Mouse (Mus musculus) hindbrain, embryonic 15.5 days (tissue): ENCODE data around the gene Cdc42bpb. TPM values are rescaled to one million over a fixed set of nuclear protein-coding genes. Genes with fewer than 3 reads are reported as not detected.

Experiments used
- ATAC-seq: fragments of 200-750 bp; cut with Nextera tagmentation; 2 replicates; pipeline ENCODE4 v1.8.0; 2017; ENCODE audit warnings: low read depth, moderate number of reproducible peaks, moderate TSS enrichment; ENCODE audit not compliant: low FRiP score
- H3K27ac ChIP-seq: fragments of 300-500 bp; sonication (generic); replicated peaks from 2 replicates; pipeline ENCODE4 v1.5.1; 2015; ENCODE audit warnings: mild to moderate bottlenecking, inconsistent platforms
- H3K27me3 ChIP-seq: fragments of 300-500 bp; sonication (generic); 2 replicates; pipeline ENCODE4 v1.6.1; 2015; ENCODE audit warnings: control low read depth, inconsistent platforms
- H3K36me3 ChIP-seq: fragments of 300-500 bp; sonication (generic); 2 replicates; pipeline ENCODE4 v1.6.1; 2015; ENCODE audit warnings: control low read depth, inconsistent platforms
- H3K4me1 ChIP-seq: fragments of 300-500 bp; sonication (generic); replicated peaks from 2 replicates; pipeline ENCODE4 v1.6.1; 2015; ENCODE audit warnings: control low read depth, inconsistent platforms
- H3K4me2 ChIP-seq: fragments of 300-500 bp; sonication (generic); 2 replicates; pipeline ENCODE4 v1.6.1; 2015; ENCODE audit warnings: moderate library complexity, mild to moderate bottlenecking, inconsistent platforms
- H3K4me3 ChIP-seq: fragments of 300-500 bp; sonication (generic); 2 replicates; pipeline ENCODE4 v1.5.1; 2015; ENCODE audit warnings: mild to moderate bottlenecking, inconsistent platforms
- H3K9ac ChIP-seq: fragments of 300-500 bp; sonication (generic); 2 replicates; pipeline ENCODE4 v1.6.1; 2015; ENCODE audit warnings: inconsistent platforms
- H3K9me3 ChIP-seq: fragments of 300-500 bp; sonication (generic); 2 replicates; pipeline ENCODE4 v1.6.1; 2016; ENCODE audit warnings: control low read depth, inconsistent platforms
- WGBS: fragments of 180-500 bp; shearing (Covaris S2); methylation state at CpG from one replicate; pipeline ENCODE4 v1.1.7; 2015; 5-methylcytosine and 5-hydroxymethylcytosine counted together
- polyA plus RNA-seq: library from polyadenylated mRNA; unstranded; fragments of >200 nt; fragmentation: Nextera tagmentation; extraction: Ambion mirVana; gene quantifications from 2 replicates; pipeline ENCODE4 v1.2.1, GENCODE M21; 2015

The Cdc42bpb gene
- polyA plus RNA-seq, 1 experiment from 2014 or later, result 42.4 TPM

GRCm38 (mm10) chr12:111331573-111331972, 45.9 kb downstream of the Cdc42bpb start:
- Histone ChIP-seq H3K9me3 (no peaks in the 10 kb centered on the region), H3K4me1 (no peaks in the 10 kb centered on the region; the same call in 1 of the 2 replicates), H3K36me3 (peaks cover 41% of the 10 kb centered on the region), H3K27me3 (no peaks in the 10 kb centered on the region), H3K27ac (no peak overlapping the region), H3K9ac (no peak overlapping the region), H3K4me3 (no peak overlapping the region), H3K4me2 (no peak overlapping the region)
- 92% methylated on average over 9 of the region's 9 CpGs for WGBS
- ATAC-seq, result no peak

- H3K27me3 ChIP-seq, result no peaks in the 10 kb centered on the region
- no peak for ATAC-seq
- H3K9me3 ChIP-seq, result no peaks in the 10 kb centered on the region
- H3K4me1 ChIP-seq, result no peaks in the 10 kb centered on the region; the same call in 1 of the 2 replicates
- peaks cover 43% of the 10 kb centered on the region for H3K36me3 ChIP-seq
- no peak overlapping the region for H3K4me3 ChIP-seq
- no peak overlapping the region for H3K27ac ChIP-seq
- no peak overlapping the region for H3K9ac ChIP-seq
- WGBS, result 92% methylated on average over 15 of the region's 15 CpGs
- H3K4me2 ChIP-seq, result no peak overlapping the region
Observed at GRCm38 (mm10) chr12:111329281-111329680, 48.2 kb downstream of the Cdc42bpb start.

GRCm38 (mm10) chr12:111328360-111328759, 49.2 kb downstream of the Cdc42bpb start:
- no peak for ATAC-seq
- Histone ChIP-seq H3K36me3 (peaks cover 52% of the 10 kb centered on the region), H3K9ac (no peak overlapping the region), H3K27ac (no peak overlapping the region), H3K27me3 (no peaks in the 10 kb centered on the region), H3K4me3 (no peak overlapping the region), H3K4me2 (no peak overlapping the region), H3K4me1 (no peaks in the 10 kb centered on the region; the same call in 1 of the 2 replicates), H3K9me3 (no peaks in the 10 kb centered on the region)
- WGBS, result 93% methylated on average over 6 of the region's 6 CpGs

GRCm38 (mm10) chr12:111325744-111326424, 51.6 kb downstream of the Cdc42bpb start:
- ATAC-seq, result no peak
- Histone ChIP-seq H3K9me3 (no peaks in the 10 kb centered on the region), H3K36me3 (peaks cover 70% of the 10 kb centered on the region), H3K4me2 (no peak overlapping the region), H3K4me1 (no peaks in the 10 kb centered on the region), H3K9ac (no peak overlapping the region), H3K27ac (no peak overlapping the region), H3K4me3 (no peak overlapping the region), H3K27me3 (no peaks in the 10 kb centered on the region)
- WGBS, result 92% methylated on average over 18 of the region's 18 CpGs

- 94% methylated on average over 12 of the region's 12 CpGs for WGBS
- no peak overlapping the region for H3K4me3 ChIP-seq
- no peak overlapping the region for H3K9ac ChIP-seq
- no peak overlapping the region for H3K27ac ChIP-seq
- H3K9me3 ChIP-seq, result no peaks in the 10 kb centered on the region
- no peaks in the 10 kb centered on the region for H3K4me1 ChIP-seq
- peaks cover 78% of the 10 kb centered on the region for H3K36me3 ChIP-seq
- no peaks in the 10 kb centered on the region for H3K27me3 ChIP-seq
- no peak for ATAC-seq
- H3K4me2 ChIP-seq, result no peak overlapping the region
Observed at GRCm38 (mm10) chr12:111324949-111325348, 52.6 kb downstream of the Cdc42bpb start.

GRCm38 (mm10) chr12:111324536-111324935, 53.0 kb downstream of the Cdc42bpb start:
- Histone ChIP-seq H3K27ac (no peak overlapping the region), H3K4me2 (no peak overlapping the region), H3K4me3 (no peak overlapping the region), H3K9me3 (no peaks in the 10 kb centered on the region), H3K27me3 (no peaks in the 10 kb centered on the region), H3K9ac (no peak overlapping the region), H3K4me1 (no peaks in the 10 kb centered on the region), H3K36me3 (peaks cover 82% of the 10 kb centered on the region)
- no peak for ATAC-seq
- WGBS, result 91% methylated on average over 21 of the region's 21 CpGs

- no peaks in the 10 kb centered on the region for H3K9me3 ChIP-seq
- WGBS, result 93% methylated on average over 4 of the region's 4 CpGs
- ATAC-seq, result no peak
- no peaks in the 10 kb centered on the region for H3K4me1 ChIP-seq
- H3K36me3 ChIP-seq, result peaks cover 90% of the 10 kb centered on the region
- no peak overlapping the region for H3K9ac ChIP-seq
- H3K4me2 ChIP-seq, result no peak overlapping the region
- H3K4me3 ChIP-seq, result no peak overlapping the region
- H3K27ac ChIP-seq, result no peak overlapping the region
- no peaks in the 10 kb centered on the region for H3K27me3 ChIP-seq
Observed at GRCm38 (mm10) chr12:111323423-111323822, 54.1 kb downstream of the Cdc42bpb start.

GRCm38 (mm10) chr12:111321832-111322231, 55.7 kb downstream of the Cdc42bpb start:
- H3K27ac ChIP-seq, result no peak overlapping the region
- H3K27me3 ChIP-seq, result no peaks in the 10 kb centered on the region
- H3K9me3 ChIP-seq, result no peaks in the 10 kb centered on the region
- WGBS, result 76% methylated on average over 13 of the region's 13 CpGs
- no peak for ATAC-seq
- no peaks in the 10 kb centered on the region for H3K4me1 ChIP-seq
- no peak overlapping the region for H3K4me3 ChIP-seq
- no peak overlapping the region for H3K4me2 ChIP-seq
- H3K9ac ChIP-seq, result no peak overlapping the region
- peaks cover 91% of the 10 kb centered on the region for H3K36me3 ChIP-seq

GRCm38 (mm10) chr12:111320549-111320948, 57.0 kb downstream of the Cdc42bpb start:
- Histone ChIP-seq H3K4me2 (no peak overlapping the region), H3K27ac (no peak overlapping the region), H3K4me1 (no peaks in the 10 kb centered on the region), H3K9me3 (no peaks in the 10 kb centered on the region), H3K4me3 (no peak overlapping the region), H3K27me3 (no peaks in the 10 kb centered on the region), H3K9ac (no peak overlapping the region), H3K36me3 (peaks cover 93% of the 10 kb centered on the region)
- ATAC-seq, result no peak
- WGBS, result 83% methylated on average over 12 of the region's 12 CpGs

- Histone ChIP-seq H3K4me2 (no peak overlapping the region), H3K9ac (no peak overlapping the region), H3K9me3 (no peaks in the 10 kb centered on the region), H3K36me3 (peaks cover 94% of the 10 kb centered on the region), H3K4me3 (no peak overlapping the region), H3K27ac (no peak overlapping the region), H3K27me3 (no peaks in the 10 kb centered on the region), H3K4me1 (no peaks in the 10 kb centered on the region)
- no peak for ATAC-seq
- 92% methylated on average over 9 of the region's 9 CpGs for WGBS
Observed at GRCm38 (mm10) chr12:111317694-111318093, 59.8 kb downstream of the Cdc42bpb start.

- Histone ChIP-seq H3K27ac (no peak overlapping the region), H3K9ac (no peak overlapping the region), H3K27me3 (no peaks in the 10 kb centered on the region), H3K4me2 (no peak overlapping the region), H3K4me3 (no peak overlapping the region), H3K4me1 (no peaks in the 10 kb centered on the region), H3K36me3 (peaks cover 97% of the 10 kb centered on the region), H3K9me3 (no peaks in the 10 kb centered on the region)
- 92% methylated on average over 7 of the region's 7 CpGs for WGBS
- ATAC-seq, result no peak
Observed at GRCm38 (mm10) chr12:111314273-111314672, 63.2 kb downstream of the Cdc42bpb start.

- Histone ChIP-seq H3K27me3 (no peaks in the 10 kb centered on the region), H3K9ac (no peak overlapping the region), H3K9me3 (no peaks in the 10 kb centered on the region), H3K4me3 (no peak overlapping the region), H3K27ac (no peak overlapping the region), H3K36me3 (peaks cover 93% of the 10 kb centered on the region), H3K4me2 (no peak overlapping the region), H3K4me1 (no peaks in the 10 kb centered on the region)
- no peak for ATAC-seq
- WGBS, result 98% methylated on average over 10 of the region's 10 CpGs
Observed at GRCm38 (mm10) chr12:111311775-111312174, 65.7 kb downstream of the Cdc42bpb start.

GRCm38 (mm10) chr12:111309931-111310330, 67.6 kb downstream of the Cdc42bpb start:
- no peak overlapping the region for H3K4me3 ChIP-seq
- WGBS, result 90% methylated on average over 14 of the region's 14 CpGs
- H3K9ac ChIP-seq, result no peak overlapping the region
- peaks cover 93% of the 10 kb centered on the region for H3K36me3 ChIP-seq
- no peak for ATAC-seq
- H3K4me2 ChIP-seq, result no peak overlapping the region
- no peaks in the 10 kb centered on the region for H3K9me3 ChIP-seq
- no peak overlapping the region for H3K27ac ChIP-seq
- no peaks in the 10 kb centered on the region for H3K4me1 ChIP-seq
- no peaks in the 10 kb centered on the region for H3K27me3 ChIP-seq
